Mouse (Mus musculus): ENCODE data around the gene Gm45713. TPM values are rescaled to one million over a fixed set of nuclear protein-coding genes. Genes with fewer than 3 reads are reported as not detected.
"Not testable (repeated sequence)": the region's sequence is repeated elsewhere in the genome, so short reads cannot be mapped to it uniquely, and the experiment has no call there.

Gm45713 gene
- polyA plus RNA-seq, 1 experiment from 2014 or later = 0.12 TPM

DNA sequence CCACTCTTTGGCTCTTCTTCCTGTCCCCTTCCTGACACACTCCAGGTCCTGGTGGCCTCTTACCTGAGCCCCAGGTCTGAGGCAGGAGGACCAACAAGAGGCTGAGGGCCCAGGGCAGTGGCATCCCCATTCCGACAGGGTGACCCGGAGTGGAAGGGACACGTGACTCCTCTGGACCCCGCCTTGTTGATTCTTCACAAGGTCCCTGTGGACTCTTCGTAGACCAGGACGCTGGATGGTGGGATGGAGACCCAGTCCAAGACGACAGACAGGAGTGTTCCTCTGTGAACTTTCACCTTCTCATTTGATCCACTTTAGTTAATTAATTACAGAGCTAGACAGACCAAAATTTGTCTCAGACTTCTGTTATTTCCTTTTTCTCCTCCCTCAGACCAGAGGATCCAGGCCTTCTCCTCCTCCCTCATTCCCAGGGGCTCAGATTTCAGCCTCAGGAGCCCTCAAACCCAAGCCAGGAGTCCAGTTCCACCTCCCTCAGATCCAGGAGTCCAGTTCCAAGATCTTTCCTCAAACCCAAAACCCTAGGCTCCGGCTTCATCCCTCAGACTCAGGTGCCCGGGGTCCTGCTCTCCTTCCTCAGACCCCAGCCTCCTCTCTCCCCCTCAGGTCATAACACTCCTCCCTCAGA, 33.0 kb downstream of the Gm45713 start:
- H3K4me3 ChIP-seq (replicated peaks) = peak overlapping the region; percentile 27
- ATAC-seq (ENCODE audit: low FRiP score) = no peak
- no peaks in the 10 kb centered on the region for H3K27me3 ChIP-seq (replicated peaks)
- H3K9me3 ChIP-seq (replicated peaks) = no peaks in the 10 kb centered on the region
- H3K36me3 ChIP-seq = no peaks in the 10 kb centered on the region
- H3K4me1 ChIP-seq = no peaks in the 10 kb centered on the region
- WGBS = 82% methylated on average over 9 of the region's 9 CpGs
- no peak overlapping the region for H3K9ac ChIP-seq (replicated peaks)
- peak overlapping the region; percentile 42 for H3K4me2 ChIP-seq
- peak overlapping the region; percentile 71 for H3K27ac ChIP-seq (replicated peaks)

DNA sequence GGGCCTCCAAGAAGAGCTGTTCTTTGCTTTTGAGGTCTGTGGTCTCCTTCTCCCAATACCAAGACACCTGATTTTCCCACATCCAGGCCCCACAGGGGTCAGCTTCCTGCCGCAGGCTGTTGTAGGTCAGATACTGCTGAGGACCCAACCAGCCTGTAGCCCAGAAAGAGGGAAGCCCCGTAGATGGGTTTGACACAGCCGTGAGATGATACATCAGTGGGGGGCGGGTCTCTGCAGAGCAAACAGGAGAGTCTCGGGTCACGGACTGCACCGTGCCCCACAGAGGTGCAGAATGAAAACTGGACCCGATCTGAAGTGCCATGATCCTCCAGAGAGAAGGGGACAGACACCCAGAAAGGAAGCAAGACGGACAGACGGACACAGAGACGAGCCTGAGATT, 33.6 kb downstream of the Gm45713 start:
- no peak for ATAC-seq (ENCODE audit: low FRiP score)
- no peaks in the 10 kb centered on the region for H3K36me3 ChIP-seq
- no peak overlapping the region for H3K4me3 ChIP-seq (replicated peaks)
- WGBS = 89% methylated on average over 11 of the region's 11 CpGs
- no peak overlapping the region for H3K9ac ChIP-seq (replicated peaks)
- H3K9me3 ChIP-seq (replicated peaks) = no peaks in the 10 kb centered on the region
- H3K4me2 ChIP-seq = peak overlapping the region; percentile 42
- no peak overlapping the region for H3K27ac ChIP-seq (replicated peaks)
- no peaks in the 10 kb centered on the region for H3K27me3 ChIP-seq (replicated peaks)
- no peaks in the 10 kb centered on the region for H3K4me1 ChIP-seq

DNA sequence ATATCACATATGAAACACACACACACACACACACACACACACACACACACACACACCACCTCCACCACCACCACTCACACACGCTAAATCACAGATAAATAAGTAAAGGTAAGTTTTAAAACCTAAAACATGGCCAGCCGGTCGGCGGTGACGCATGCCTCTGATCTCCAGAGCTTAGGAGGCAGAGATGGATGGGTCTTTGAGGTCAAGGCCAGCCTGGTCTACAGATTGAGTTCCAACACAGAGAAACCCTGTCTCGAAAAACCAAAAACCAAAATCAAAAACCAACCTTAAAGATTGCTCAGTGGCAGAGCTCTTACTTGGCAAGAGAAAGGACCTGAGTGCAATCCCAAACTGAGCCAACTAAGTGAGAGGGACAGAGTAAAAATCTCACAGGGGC, 36.0 kb downstream of the Gm45713 start:
- no peak overlapping the region for H3K4me2 ChIP-seq
- H3K27me3 ChIP-seq (replicated peaks) = no peaks in the 10 kb centered on the region
- H3K9me3 ChIP-seq (replicated peaks) = no peaks in the 10 kb centered on the region
- no peak for ATAC-seq (ENCODE audit: low FRiP score)
- WGBS = 97% methylated on average over 6 of the region's 6 CpGs
- H3K36me3 ChIP-seq = no peaks in the 10 kb centered on the region
- no peak overlapping the region for H3K4me3 ChIP-seq (replicated peaks)
- H3K4me1 ChIP-seq = no peaks in the 10 kb centered on the region
- no peak overlapping the region for H3K9ac ChIP-seq (replicated peaks)
- H3K27ac ChIP-seq (replicated peaks) = no peak overlapping the region

DNA sequence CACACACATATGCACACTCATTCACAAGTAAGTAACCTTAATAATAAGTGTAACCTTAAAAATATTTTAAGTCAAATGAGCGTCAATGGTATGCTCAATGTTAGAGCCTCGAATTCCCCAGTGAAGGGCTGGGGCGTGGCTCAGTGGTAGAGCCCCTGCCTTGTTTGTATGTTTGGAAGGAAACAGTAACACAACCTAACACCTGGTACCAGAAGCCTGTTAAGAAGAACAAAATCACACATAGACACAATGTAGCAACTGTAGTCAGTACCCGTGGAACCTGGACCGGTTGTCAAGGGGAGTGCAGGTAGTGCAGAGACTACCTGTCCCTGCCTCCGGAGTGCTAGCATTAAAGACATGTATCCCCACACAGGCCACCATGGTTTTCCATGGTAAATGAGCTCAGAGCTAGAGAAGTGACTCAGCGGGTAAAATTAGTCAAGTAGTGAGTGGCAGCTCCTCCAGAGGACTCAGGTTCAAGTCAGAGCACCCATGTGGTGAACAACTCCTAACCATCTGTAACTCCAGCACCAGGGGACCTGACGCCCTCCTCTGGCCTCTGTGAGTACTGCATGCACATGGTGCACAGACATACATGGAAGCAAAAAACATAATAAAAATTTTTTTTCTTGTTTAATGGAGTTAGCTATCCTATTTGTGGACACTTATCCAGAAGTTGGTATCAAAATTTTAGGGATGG, 37.3 kb downstream of the Gm45713 start:
- ATAC-seq (ENCODE audit: low FRiP score) = no peak
- Histone ChIP-seq H3K4me2 (no peak overlapping the region), H3K9me3 (replicated peaks) (no peaks in the 10 kb centered on the region), H3K27me3 (replicated peaks) (no peaks in the 10 kb centered on the region), H3K27ac (replicated peaks) (no peak overlapping the region), H3K4me1 (no peaks in the 10 kb centered on the region), H3K4me3 (replicated peaks) (no peak overlapping the region), H3K9ac (replicated peaks) (no peak overlapping the region), H3K36me3 (no peaks in the 10 kb centered on the region)
- 87% methylated on average over 8 of the region's 8 CpGs for WGBS

DNA sequence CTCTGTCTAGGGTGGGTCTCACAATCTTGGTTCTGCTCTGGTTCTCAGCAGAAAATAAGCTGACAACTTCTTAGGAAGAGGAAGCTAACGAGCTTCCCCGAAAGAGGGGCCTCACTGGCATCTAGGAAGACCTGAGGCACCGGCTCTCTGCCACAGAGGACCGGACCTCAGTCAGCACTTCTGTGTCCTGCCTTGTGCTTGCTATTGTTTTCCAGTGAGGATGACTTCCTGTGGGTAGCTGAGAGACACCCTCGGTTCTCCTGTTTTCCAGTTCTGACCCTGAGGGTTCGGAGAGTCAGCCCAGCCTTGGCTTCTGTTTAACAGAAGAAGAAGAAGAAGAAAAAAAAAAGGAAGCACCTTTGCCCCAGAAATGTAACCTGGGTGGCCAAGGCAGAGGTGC, 38.6 kb downstream of the Gm45713 start:
- H3K9ac ChIP-seq (replicated peaks) = no peak overlapping the region
- no peaks in the 10 kb centered on the region for H3K36me3 ChIP-seq
- no peaks in the 10 kb centered on the region for H3K27me3 ChIP-seq (replicated peaks)
- H3K4me2 ChIP-seq = no peak overlapping the region
- H3K4me1 ChIP-seq = peaks cover 4% of the 10 kb centered on the region; the same call in 1 of the 2 replicates
- H3K9me3 ChIP-seq (replicated peaks) = no peaks in the 10 kb centered on the region
- H3K27ac ChIP-seq (replicated peaks) = no peak overlapping the region
- H3K4me3 ChIP-seq (replicated peaks) = no peak overlapping the region
- no peak for ATAC-seq (ENCODE audit: low FRiP score)
- WGBS = 76% methylated on average over 6 of the region's 6 CpGs

DNA sequence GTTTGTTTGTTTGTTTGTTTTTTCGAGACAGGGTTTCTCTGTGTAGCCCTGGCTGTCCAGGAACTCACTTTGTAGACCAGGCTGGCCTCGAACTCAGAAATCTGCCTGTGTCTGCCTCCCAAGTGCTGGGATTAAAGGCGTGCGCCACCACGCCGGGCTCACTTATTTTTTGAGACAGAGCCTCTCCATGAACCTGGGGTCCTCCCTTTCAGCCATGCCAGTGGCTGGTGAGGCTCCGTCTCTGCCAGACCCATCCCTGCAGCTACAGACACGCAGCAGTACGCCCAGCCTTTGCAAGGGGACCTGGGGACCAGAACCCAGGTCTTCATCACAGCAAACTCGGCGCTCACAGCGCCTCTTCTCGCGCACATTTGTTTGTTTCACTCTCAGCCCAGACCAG, 40.1 kb downstream of the Gm45713 start:
- not testable (repeated sequence) for H3K27me3 ChIP-seq (replicated peaks); H3K4me3 ChIP-seq (replicated peaks); H3K4me2 ChIP-seq; H3K27ac ChIP-seq (replicated peaks); H3K9me3 ChIP-seq (replicated peaks); H3K9ac ChIP-seq (replicated peaks); H3K36me3 ChIP-seq; ATAC-seq (ENCODE audit: low FRiP score)
- H3K4me1 ChIP-seq = peaks cover 17% of the 10 kb centered on the region
- 94% methylated on average over 14 of the region's 14 CpGs for WGBS

DNA sequence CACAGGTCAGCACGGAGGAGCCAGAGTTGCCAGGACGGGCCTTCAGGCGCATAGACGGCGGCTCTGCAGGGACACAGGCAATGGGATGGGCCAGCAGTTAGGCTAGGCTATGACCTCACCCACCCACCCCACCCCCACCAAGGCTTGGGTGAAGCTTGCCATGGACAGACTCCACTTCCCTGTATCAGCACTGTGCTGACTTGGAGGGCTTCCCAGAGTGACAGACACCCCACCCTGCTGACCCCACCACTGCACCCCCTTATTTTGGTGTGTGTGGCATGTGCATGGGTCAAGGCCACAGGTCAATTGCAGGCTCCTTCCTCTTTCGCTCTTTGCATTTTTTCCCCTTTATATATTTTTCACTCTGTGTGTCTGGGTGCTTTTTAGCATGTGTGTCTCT, 40.7 kb downstream of the Gm45713 start:
- no peak overlapping the region for H3K27ac ChIP-seq (replicated peaks)
- WGBS = 81% methylated on average over 6 of the region's 6 CpGs
- H3K9ac ChIP-seq (replicated peaks) = no peak overlapping the region
- H3K4me2 ChIP-seq = no peak overlapping the region
- H3K36me3 ChIP-seq = no peaks in the 10 kb centered on the region
- H3K9me3 ChIP-seq (replicated peaks) = no peaks in the 10 kb centered on the region
- ATAC-seq (ENCODE audit: low FRiP score) = no peak
- no peaks in the 10 kb centered on the region for H3K27me3 ChIP-seq (replicated peaks)
- H3K4me3 ChIP-seq (replicated peaks) = no peak overlapping the region
- H3K4me1 ChIP-seq = peaks cover 18% of the 10 kb centered on the region

DNA sequence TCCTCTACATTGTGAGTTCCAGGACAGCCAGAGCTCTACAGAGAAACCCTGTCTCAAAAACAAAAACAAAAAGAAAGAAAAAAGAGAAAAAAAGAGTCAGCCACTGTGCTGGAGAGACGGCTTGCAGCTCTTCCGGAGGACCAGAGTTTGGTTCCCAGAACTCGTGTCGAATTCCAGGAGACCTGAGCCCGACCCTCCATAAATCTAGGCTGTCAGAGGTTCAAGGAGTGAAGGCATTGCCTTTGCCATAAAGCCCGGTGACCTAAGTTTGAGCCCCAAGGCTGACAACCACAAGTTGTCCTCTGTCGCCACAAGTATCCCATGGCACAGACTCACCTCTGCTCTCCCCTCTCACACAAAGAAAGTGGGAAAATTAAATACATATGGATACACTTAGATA, 41.9 kb downstream of the Gm45713 start:
- H3K27ac ChIP-seq (replicated peaks) = no peak overlapping the region
- no peaks in the 10 kb centered on the region for H3K9me3 ChIP-seq (replicated peaks)
- no peak overlapping the region for H3K9ac ChIP-seq (replicated peaks)
- WGBS = 11% methylated on average over 7 of the region's 7 CpGs
- ATAC-seq (ENCODE audit: low FRiP score) = no peak
- no peaks in the 10 kb centered on the region for H3K27me3 ChIP-seq (replicated peaks)
- no peaks in the 10 kb centered on the region for H3K36me3 ChIP-seq
- peaks cover 18% of the 10 kb centered on the region for H3K4me1 ChIP-seq
- no peak overlapping the region for H3K4me2 ChIP-seq
- no peak overlapping the region for H3K4me3 ChIP-seq (replicated peaks)

DNA sequence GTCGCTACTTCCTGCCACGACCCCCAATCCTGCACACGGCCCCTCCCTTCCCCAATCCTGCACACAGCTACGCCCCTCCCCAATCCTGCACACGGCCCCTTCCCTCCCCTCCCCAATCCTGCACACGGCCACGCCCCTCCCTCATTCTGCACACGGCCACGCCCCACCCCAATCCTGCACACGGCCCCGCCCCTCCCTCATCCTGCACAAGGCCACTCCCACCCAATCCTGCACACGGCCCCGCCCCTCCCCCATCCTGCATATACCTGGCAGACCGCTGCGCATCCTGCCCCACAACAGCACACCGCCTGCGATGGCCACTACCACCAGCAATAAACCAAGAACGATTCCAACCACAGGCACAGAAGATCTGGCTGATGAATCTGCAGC, 42.5 kb downstream of the Gm45713 start:
- Histone ChIP-seq H3K9me3 (replicated peaks) (no peaks in the 10 kb centered on the region), H3K27me3 (replicated peaks) (no peaks in the 10 kb centered on the region), H3K27ac (replicated peaks) (no peak overlapping the region), H3K4me1 (peaks cover 18% of the 10 kb centered on the region), H3K4me3 (replicated peaks) (no peak overlapping the region), H3K36me3 (no peaks in the 10 kb centered on the region), H3K4me2 (no peak overlapping the region), H3K9ac (replicated peaks) (no peak overlapping the region)
- no peak for ATAC-seq (ENCODE audit: low FRiP score)
- WGBS = 33% methylated on average over 18 of the region's 18 CpGs

DNA sequence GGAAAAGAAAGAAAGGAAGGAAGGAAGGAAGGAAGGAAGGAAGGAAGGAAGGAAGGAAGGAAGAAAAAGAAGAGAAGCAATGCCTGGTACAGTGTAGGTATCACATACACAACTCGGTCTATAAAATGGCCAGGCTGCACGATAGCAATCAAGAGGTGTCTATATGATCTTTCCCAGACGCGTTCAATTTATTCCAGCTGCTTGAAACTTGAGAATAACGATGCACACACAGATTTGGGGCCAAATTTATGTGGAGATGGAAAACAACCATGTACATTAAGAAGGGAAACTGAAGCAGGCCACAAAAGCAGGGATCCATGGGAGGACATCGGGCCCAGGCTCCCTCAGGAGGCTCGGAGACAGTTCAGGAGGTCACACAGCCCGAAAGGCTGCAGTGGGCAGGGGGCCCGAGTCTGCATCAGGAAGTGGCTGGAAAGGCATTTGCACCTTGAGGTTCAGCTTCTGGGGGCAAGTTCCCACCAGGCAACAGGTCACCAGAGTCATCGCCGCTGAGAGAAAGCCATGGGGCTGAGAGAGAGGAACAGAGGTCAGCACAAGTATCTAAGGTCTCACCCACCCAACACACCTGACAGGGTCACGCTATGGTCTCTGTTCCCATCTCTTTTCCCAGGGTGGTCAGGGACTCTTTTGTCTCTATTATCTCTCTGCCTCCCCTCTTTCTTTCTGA, 43.1 kb downstream of the Gm45713 start:
- Histone ChIP-seq H3K9me3 (replicated peaks) (no peaks in the 10 kb centered on the region), H3K4me1 (peaks cover 18% of the 10 kb centered on the region), H3K27me3 (replicated peaks) (no peaks in the 10 kb centered on the region), H3K9ac (replicated peaks) (no peak overlapping the region), H3K4me3 (replicated peaks) (no peak overlapping the region), H3K27ac (replicated peaks) (no peak overlapping the region), H3K36me3 (no peaks in the 10 kb centered on the region), H3K4me2 (no peak overlapping the region)
- 61% methylated on average over 12 of the region's 12 CpGs for WGBS
- ATAC-seq (ENCODE audit: low FRiP score) = no peak

DNA sequence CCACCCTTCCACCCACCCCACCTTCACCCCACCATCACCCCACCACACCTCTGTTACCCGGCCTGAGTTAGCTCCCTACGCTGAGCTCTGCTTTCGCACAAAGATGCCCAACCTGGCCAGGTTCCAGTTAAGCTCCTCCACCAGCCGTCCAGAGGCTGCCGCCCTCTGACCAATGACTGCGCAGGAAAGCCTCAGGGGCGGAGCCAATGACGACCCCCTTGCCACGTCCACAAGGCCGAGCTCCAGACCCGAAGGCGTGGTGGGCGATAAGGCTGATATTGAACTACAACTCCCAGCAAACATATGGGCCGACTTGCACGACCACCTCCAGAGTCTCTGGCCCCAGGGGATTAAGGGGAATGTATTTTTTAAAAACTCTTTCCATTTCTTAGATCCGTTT, 44.0 kb downstream of the Gm45713 start, which contains the start of gene Rcn3:
TSS of gene Rcn3 (minus strand) at position 174 of the 400 bp plus-strand sequence.
- H3K4me3 ChIP-seq (replicated peaks) = peak within 1 kb of the TSS; percentile 41
- no peaks in the 10 kb centered on the region for H3K36me3 ChIP-seq
- H3K27ac ChIP-seq (replicated peaks) = peak within 1 kb of the TSS; percentile 18; the same call in 1 of the 2 replicates
- peaks cover 18% of the 10 kb centered on the region for H3K4me1 ChIP-seq
- no peaks in the 10 kb centered on the region for H3K27me3 ChIP-seq (replicated peaks)
- no peaks in the 10 kb centered on the region for H3K9me3 ChIP-seq (replicated peaks)
- H3K4me2 ChIP-seq = peak within 1 kb of the TSS; percentile 64
- H3K9ac ChIP-seq (replicated peaks) = peak within 1 kb of the TSS; percentile 49
- WGBS = under 1% methylated on average over 16 of the region's 16 CpGs
- peak; percentile 93 for ATAC-seq (ENCODE audit: low FRiP score)

Measured in neural tube, embryonic 15.5 days (tissue).